Mouse (Mus musculus): ENCODE data around the gene C77080. TPM values are rescaled to one million over a fixed set of nuclear protein-coding genes. Genes with fewer than 3 reads are reported as not detected.
A peak's percentile ranks its signal among the peaks of the same experiment; 100 is the strongest.
"Not testable (repeated sequence)": the region's sequence is repeated elsewhere in the genome, so short reads cannot be mapped to it uniquely, and the experiment has no call there.

C77080 gene
- total RNA-seq, 2 experiments from 2014 or later, result 2.3 to 2.5 TPM

DNA sequence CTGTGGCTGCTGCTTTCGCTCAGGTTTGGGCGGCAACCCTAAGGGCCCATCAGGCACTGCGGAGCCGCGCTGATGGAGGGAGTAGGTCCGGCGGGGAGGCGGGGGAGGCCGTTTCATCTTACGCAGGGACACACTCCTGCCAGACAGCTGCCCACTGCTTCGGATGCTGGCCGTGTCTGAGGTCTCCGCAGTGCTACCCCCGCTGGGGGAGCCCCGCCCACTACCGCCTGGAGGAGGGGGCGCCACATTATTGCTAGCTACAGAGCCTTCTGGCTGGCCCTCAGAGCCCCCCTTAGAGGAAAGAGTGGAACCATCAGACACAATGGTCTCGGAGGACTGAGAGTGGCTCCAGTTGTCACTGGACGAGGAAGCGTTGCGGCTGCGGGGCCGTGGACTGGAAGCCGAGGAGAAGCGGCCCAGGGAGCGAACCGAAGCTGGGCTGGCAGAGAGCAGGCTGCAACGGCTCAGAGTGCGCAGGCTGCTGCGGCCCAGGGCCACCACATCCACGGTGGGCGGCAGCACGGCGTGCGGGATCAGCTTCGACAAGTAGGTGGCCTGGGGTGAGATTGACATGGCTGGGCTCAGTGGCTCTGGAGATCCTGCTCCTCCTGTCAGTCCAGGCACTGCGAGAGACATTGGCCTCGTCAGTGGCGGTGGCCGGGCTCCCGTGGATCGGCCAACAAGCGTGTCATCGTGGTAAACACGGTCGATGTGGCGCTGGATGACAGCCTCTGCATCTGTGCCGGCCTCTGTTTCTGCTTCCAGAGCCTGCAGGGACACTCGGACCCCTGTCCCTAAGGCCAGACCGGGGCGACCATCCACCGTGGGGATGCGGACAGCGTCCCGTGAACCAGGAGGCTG is 37.6 kb downstream of the C77080 start:
- DNase-seq, result no peak
- intact Hi-C loops (cut with DNase I; ENCODE audit: low total_unique reads), result loop anchor here (10.0 kb wide), 1 partner anchor 221 kb away; the partner anchor contains the start of gene Zbtb8b

DNA sequence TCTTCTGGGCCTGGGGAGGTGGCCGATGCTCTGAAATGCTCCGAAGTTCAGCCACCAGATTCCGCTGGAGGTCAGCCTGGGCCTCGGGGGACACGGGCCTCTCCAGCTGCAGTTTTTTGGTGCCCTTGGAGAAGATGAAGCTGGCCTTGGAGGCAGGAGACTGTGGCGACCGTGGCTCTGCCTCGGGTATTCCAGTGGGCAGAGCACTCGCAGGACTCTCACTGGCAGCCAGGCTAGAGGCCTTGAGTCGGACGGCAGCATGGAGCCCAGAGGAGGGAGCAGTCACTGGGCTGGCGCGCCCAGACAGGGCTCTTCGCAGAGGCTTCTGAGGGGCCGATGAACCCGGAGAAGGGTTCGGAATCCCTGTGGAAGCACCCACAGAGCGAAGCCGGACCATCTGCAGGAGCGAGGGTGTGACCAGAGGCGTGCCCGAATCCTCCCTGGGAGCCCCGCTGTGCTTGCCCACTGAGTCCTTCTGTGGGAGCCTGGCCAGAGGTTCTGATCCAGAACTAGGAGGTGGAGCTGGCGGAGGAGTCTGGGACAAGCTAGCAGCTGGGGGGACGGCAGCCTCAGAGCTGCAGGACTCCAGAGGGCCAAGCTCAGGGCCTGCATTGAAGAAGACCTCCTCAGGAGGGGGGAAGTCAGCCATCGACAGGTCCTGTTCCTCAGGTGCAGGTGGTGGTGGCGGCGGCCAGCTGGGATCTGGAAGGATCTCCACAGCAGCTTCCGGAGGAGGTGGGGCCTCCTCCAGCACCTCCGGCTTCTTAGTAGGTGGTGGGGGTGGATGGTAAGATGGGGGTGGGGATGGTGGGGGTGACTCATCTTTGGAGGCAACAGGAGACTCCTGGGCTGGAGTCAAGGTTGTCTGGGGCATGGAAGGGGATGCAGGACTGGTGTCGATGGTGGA is 38.9 kb downstream of the C77080 start:
- peak; percentile 55 for DNase-seq
- intact Hi-C loops (cut with DNase I; ENCODE audit: low total_unique reads), result loop anchor here (10.0 kb wide), 1 partner anchor 223 kb away; the partner anchor contains the start of gene Zbtb8b

- DNase-seq, result no peak
- intact Hi-C loops (cut with DNase I; ENCODE audit: low total_unique reads), result loop anchor here (10.0 kb wide), 1 partner anchor 223 kb away; the partner anchor contains the start of gene Zbtb8b
These were observed 39.9 kb downstream of the C77080 start for GRCm38 (mm10) chr4:129221097-129222010.

DNA sequence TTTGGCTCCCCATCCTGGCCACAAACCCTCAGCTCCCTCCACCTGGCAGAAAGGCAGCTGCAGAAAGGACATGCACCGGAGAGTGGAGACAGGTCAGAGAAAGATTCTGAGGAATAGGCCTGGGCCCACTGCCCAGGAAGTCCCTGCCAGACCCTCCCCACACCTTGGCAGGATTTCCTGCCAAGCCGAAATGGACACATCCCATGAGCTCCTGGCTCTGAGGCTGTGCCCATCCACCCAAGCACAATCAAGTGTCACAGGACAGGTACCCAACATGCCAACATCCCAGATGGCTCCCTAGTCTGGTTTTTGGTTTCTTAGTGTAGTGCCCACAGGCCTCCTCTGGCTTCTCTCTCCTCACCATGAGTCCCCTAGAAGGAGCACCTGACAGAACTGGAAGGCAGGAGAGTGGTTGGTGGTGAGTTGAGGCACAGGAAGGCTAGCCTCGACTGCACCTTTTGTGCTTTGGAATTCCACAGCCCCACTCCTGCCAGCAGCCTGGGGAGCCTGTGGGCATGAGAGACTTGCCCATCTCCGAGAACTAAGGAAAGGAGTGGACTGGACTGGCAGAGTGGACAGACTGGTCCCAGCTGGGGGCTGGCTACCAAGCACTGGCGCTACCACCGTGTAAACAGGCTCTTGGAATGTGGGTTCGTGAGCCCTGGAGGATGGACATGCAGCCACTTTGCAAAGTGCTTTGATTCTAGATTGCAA is 40.7 kb downstream of the C77080 start:
- intact Hi-C loops (cut with DNase I; ENCODE audit: low total_unique reads), result loop anchor here (10.0 kb wide), 1 partner anchor 224 kb away; the partner anchor contains the start of gene Zbtb8b
- DNase-seq, result no peak

GRCm38 (mm10) chr4:129219198-129219597 is 42.0 kb downstream of the C77080 start:
- DNase-seq, result no peak
- intact Hi-C loops (cut with DNase I; ENCODE audit: low total_unique reads), result no loop called here

DNA sequence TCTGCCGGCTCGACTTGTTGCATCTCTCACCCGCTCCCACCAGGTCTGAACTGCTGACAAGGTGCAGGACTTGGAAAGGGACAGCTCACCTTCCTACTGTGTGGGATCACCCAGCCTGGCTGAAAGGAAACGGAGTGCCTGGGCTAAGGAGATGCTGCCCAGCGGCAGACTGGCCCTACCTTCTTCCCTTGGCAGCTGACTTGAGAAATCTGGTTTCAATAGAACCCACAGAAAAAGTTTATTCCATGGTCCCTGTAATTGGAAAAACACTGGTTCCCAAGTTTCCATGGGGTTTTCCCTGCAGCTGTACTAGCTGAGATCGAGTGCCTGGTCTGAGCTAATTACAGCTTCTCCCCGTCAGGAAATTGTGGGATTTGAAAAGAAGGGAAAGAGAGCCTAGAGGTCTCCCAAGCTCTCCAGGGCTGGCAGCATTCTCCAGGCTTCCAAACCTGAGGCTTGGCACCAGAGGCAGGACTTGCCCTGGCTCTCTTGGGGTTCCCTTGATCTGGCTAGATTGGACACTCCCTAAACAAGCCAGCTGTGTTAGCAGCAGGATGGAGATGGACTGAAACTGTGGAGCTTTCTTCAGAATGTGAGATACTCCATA is 42.5 kb downstream of the C77080 start:
- DNase-seq, result no peak
- intact Hi-C loops (cut with DNase I; ENCODE audit: low total_unique reads), result no loop called here

DNA sequence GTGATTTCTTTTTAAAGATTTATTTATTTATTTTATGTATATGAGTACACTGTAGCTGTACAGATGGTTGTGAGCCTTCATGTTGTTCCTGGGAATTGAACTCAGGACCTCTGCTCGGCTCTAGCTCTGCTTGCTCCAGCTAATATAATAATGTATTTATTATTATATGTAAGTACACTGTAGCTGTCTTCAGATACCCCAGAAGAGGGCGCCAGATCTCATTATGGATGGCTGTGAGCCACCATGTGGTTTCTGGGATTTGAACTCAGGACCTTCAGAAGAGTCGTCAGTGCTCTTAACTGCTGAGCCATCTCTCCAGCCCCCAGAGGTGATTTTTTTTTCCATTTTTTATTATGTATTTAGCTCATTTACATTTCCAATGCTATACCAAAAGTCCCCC is 48.7 kb downstream of the C77080 start:
- DNase-seq, result not testable (repeated sequence)
- intact Hi-C loops (cut with DNase I; ENCODE audit: low total_unique reads), result loop anchor here (5.0 kb wide), 1 partner anchor 60 kb away; no protein-coding TSS in a partner anchor

DNA sequence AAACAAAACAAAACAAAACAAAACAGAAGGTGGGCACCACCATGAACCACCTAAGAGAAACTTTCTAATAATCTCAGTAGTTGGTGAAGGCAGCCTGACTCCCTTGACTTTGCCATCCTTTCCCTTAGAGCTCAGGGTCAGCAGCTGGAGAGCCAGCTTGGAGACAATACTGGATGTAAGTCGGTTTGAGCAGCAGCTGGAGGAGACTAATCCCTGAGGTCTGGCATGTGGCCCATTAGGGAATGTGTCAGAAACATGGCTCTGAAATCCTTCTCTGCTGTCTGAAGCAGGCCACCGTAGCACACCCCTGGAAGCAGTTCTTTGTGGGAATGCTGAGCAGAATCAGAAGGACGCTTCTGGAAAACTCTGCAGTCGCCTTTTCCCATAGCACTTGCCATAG is 49.7 kb downstream of the C77080 start:
- intact Hi-C loops (cut with DNase I; ENCODE audit: low total_unique reads), result loop anchor here (5.0 kb wide), 1 partner anchor 61 kb away; no protein-coding TSS in a partner anchor
- peak; percentile 65 for DNase-seq

GRCm38 (mm10) chr4:129209504-129209903 is 51.7 kb downstream of the C77080 start:
- intact Hi-C loops (cut with DNase I; ENCODE audit: low total_unique reads), result no loop called here
- no peak for DNase-seq

DNA sequence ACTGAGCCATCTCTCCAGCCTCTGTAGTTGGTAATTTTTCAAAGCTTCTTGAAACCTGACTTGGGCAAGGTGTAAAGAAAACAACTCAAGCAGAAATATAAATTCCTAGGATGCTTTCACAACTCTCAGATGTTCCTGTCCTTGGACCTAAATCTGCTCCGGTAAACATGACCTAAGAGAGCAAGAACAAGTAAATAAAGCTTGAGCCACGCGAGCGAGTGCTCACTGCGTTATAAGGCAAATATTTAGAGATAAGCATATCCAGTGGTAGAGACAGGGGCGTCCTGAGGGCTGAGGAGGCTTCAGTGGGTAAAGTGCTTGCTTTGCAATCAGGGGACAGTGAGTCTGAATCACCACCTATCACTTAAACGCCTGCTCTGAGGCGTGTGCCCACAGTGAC is 54.4 kb downstream of the C77080 start:
- no peak for DNase-seq
- intact Hi-C loops (cut with DNase I; ENCODE audit: low total_unique reads), result no loop called here

GRCm38 (mm10) chr4:129204655-129205054 is 56.5 kb downstream of the C77080 start:
- no peak for DNase-seq
- intact Hi-C loops (cut with DNase I; ENCODE audit: low total_unique reads), result no loop called here

DNA sequence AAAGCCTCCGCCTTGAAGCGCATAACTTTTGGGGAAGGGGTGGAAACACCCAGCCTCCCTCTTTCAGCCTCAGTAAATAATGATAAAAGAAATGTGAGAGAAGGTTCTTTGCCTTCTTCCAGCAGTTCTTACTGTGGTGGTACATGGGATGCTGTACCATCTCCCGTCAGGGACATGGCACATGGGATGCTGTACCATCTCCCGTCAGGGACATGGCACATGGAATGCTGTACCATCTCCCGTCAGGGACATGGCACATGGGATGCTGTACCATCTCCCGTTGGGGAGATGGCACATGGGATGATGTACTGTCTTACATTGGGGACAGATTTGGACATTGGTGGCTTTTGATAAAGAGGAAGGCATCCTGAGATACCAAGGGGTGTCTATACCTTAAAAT is 63.7 kb downstream of the C77080 start:
- intact Hi-C loops (cut with DNase I; ENCODE audit: low total_unique reads), result no loop called here
- DNase-seq, result no peak

- intact Hi-C loops (cut with DNase I; ENCODE audit: low total_unique reads), result no loop called here
- no peak for DNase-seq
These were observed 66.9 kb downstream of the C77080 start for GRCm38 (mm10) chr4:129194280-129194679.

- DNase-seq, result no peak
- intact Hi-C loops (cut with DNase I; ENCODE audit: low total_unique reads), result no loop called here
These were observed 69.5 kb downstream of the C77080 start for GRCm38 (mm10) chr4:129191691-129192090.

- intact Hi-C loops (cut with DNase I; ENCODE audit: low total_unique reads), result no loop called here
- DNase-seq, result no peak
These were observed 70.7 kb downstream of the C77080 start for GRCm38 (mm10) chr4:129190538-129190937.

- intact Hi-C loops (cut with DNase I; ENCODE audit: low total_unique reads), result no loop called here
- peak; percentile 97 for DNase-seq
These were observed 71.4 kb downstream of the C77080 start, which contains the start of the genes S100pbp and Yars for GRCm38 (mm10) chr4:129189542-129190519. S100pbp (minus strand) TSS chr4:129189727. Yars (plus strand) TSS chr4:129189760.

Measured in gastrocnemius, postnatal 14 days (tissue).